Mouse (Mus musculus): ENCODE measurements at regions not wholly inside any gene's neighbourhood (a gene's known extent, or its start where the extent isn't known, plus 50 kb on each side); places are given as distances from the start of the nearest gene placed in this dataset.

DNA sequence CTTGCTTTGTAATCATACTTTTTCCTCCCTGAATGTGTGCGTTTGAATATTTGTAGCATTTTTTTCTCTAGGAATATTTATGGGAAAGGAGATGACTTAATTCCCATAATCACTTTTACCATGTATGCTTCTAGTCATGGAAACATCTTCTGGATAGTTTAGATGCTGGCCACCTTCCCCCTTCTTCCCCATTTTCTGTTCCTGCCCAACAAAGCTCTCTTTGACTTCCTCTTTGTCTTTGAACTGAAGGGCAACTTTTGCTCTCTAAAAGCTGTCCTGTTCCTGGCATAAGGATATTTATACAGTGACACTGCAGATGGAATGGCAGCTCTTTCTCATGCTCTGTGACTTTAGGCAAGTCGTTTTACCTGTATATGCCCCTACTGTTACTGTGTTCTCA lies 370.2 kb upstream of the Pkn2 start:
- no peaks in the 10 kb centered on the region for H3K36me3 ChIP-seq
- H3K27ac ChIP-seq: no peak overlapping the region
- no peaks in the 10 kb centered on the region for H3K4me1 ChIP-seq
- no peak overlapping the region for H3K4me2 ChIP-seq
- H3K27me3 ChIP-seq: no peaks in the 10 kb centered on the region
- no peaks in the 10 kb centered on the region for H3K9me3 ChIP-seq (replicated peaks)
- no peak for ATAC-seq (replicated peaks; ENCODE audit: low FRiP score)
- 76% methylated on average over 2 of the region's 2 CpGs for WGBS
- H3K4me3 ChIP-seq (replicated peaks): no peak overlapping the region
- H3K9ac ChIP-seq: no peak overlapping the region

DNA sequence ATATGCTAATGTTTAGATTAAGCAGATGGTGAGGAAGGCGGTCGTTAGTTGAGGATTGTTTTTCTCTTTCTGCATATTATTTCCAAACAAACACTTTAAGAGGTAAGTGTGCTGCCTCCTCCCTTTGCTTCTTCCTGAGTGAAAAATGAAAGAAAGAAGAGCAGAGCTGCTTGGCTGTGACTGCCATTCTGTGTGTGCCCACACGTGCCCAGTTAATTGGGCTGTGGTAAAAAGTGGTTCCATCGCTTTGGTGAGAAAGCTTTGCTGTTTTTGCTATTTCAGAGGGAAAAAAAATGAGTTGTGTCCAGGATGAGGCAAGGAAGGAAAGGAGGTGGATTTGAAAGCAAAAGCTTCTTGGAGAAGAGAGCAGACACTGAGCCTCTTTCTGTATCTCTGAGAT lies 360.9 kb upstream of the Pkn2 start:
- Histone ChIP-seq H3K4me3 (replicated peaks) (no peak overlapping the region), H3K27me3 (no peaks in the 10 kb centered on the region), H3K27ac (no peak overlapping the region), H3K4me1 (no peaks in the 10 kb centered on the region), H3K9me3 (replicated peaks) (no peaks in the 10 kb centered on the region), H3K4me2 (no peak overlapping the region), H3K9ac (no peak overlapping the region), H3K36me3 (no peaks in the 10 kb centered on the region)
- no peak for ATAC-seq (replicated peaks; ENCODE audit: low FRiP score)
- WGBS: 73% methylated on average over 4 of the region's 4 CpGs

GRCm38 (mm10) chr3:143240545-143241383 lies 359.0 kb upstream of the Pkn2 start:
- WGBS: 73% methylated on average over 7 of the region's 7 CpGs
- Histone ChIP-seq H3K9me3 (replicated peaks) (no peaks in the 10 kb centered on the region), H3K9ac (no peak overlapping the region), H3K4me2 (no peak overlapping the region), H3K4me1 (no peaks in the 10 kb centered on the region), H3K4me3 (replicated peaks) (no peak overlapping the region), H3K36me3 (no peaks in the 10 kb centered on the region), H3K27me3 (no peaks in the 10 kb centered on the region), H3K27ac (no peak overlapping the region)
- ATAC-seq (replicated peaks; ENCODE audit: low FRiP score): no peak

DNA sequence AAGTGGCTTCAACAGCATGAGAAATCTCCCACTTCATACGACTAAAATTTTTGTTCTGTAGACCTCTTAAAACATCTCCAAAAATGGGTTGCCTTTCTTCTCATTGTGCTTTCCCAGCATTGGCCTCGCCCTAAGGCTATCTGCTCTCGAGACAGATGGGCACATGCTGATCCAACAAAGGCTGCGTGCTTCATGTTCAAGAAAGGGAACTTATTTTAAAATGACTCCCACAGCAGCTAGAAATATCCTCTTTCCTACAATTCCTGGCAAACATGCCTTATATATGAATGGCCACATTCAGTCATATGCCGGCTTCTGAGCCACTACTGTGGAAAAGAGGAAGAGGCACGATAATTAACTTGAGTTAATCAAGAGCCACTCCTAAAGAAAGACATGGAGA lies 356.7 kb upstream of the Pkn2 start:
- no peaks in the 10 kb centered on the region for H3K9me3 ChIP-seq (replicated peaks)
- no peak overlapping the region for H3K4me3 ChIP-seq (replicated peaks)
- no peaks in the 10 kb centered on the region for H3K4me1 ChIP-seq
- no peak overlapping the region for H3K4me2 ChIP-seq
- no peak overlapping the region for H3K9ac ChIP-seq
- no peaks in the 10 kb centered on the region for H3K27me3 ChIP-seq
- no peaks in the 10 kb centered on the region for H3K36me3 ChIP-seq
- WGBS: 82% methylated on average over 6 of the region's 6 CpGs
- no peak overlapping the region for H3K27ac ChIP-seq
- no peak for ATAC-seq (replicated peaks; ENCODE audit: low FRiP score)

DNA sequence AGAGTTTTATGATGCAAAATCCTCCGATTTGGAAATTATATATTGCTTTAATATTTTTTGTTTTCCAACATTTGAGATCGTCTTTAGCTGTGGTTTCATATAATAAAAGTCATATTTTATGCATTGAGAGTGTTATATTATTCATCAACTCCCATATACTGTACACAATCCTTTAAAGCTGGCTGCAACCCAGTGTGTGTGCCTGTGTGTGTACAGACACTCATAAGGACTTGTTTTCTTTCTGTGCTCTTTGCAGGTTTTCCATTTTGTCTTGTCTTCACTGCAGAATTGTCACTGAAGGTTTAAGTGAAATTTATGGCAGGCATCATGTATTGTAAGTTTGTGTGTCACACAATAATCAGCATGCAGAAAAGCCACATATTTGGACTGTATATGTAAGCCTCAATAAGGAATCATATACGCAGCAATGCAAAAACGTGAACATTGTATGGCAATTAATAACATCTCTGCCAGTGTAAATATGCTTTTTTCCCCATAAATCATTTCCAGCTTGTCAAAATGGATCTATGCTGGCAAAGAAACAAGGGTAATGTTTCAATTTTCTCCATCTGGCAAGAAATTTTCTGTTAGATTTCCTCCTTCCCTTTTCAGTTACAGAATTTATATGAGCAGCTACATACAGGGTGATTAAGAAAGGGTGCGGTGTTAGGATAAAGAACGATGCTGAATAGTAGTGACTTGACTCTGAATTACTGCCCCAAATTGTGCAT lies 342.4 kb upstream of the Pkn2 start:
- 75% methylated on average over 6 of the region's 6 CpGs for WGBS

DNA sequence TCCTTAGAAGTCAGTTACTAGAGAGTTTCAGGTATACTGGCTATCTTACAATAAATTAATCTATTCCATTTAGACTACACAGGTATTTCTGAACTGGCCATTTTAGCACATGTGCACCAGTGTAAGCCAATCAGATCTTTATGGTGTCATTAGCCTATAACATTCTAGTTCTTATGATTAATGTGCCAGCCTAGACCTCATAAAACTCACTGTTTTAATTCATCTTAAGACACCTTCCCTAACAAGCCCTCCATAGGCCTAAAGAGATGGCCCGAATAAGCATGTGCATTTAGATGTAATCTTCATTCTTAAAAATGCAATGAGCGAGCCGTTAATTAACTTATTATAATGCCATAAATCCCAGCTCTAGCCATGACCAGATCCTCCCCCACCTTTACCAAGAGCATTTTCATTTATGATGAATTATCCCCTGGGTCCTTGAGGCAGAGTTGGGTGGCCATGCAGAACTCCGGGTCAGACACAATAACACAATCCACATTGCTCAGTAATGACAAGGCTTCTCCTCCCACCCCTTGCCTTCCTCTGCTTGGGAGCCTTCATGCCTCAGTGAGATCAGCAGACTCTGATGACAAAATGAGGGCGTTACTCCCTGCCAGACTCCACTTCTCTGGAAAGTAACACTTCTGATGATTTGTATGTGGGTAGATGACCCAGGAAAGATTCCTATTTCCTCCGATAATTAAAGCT lies 311.6 kb upstream of the Pkn2 start:
- no peak overlapping the region for H3K4me3 ChIP-seq (replicated peaks)
- peak overlapping the region; percentile 7; the same call in 1 of the 2 replicates for H3K27ac ChIP-seq
- H3K9ac ChIP-seq: no peak overlapping the region
- H3K4me2 ChIP-seq: no peak overlapping the region
- H3K27me3 ChIP-seq: no peaks in the 10 kb centered on the region
- no peaks in the 10 kb centered on the region for H3K36me3 ChIP-seq
- WGBS: 23% methylated on average over 6 of the region's 6 CpGs
- ATAC-seq (replicated peaks; ENCODE audit: low FRiP score): peak; percentile 97
- no peaks in the 10 kb centered on the region for H3K9me3 ChIP-seq (replicated peaks)
- peaks cover 5% of the 10 kb centered on the region; the same call in 1 of the 2 replicates for H3K4me1 ChIP-seq

More for the DNA sequence above, 342.4 kb upstream of the Pkn2 start:
- no peaks in the 10 kb centered on the region for H3K4me1 ChIP-seq
- no peaks in the 10 kb centered on the region for H3K9me3 ChIP-seq (replicated peaks)
- H3K4me3 ChIP-seq (replicated peaks): no peak overlapping the region
- H3K4me2 ChIP-seq: no peak overlapping the region
- no peaks in the 10 kb centered on the region for H3K27me3 ChIP-seq
- H3K27ac ChIP-seq: no peak overlapping the region
- no peak overlapping the region for H3K9ac ChIP-seq
- ATAC-seq (replicated peaks; ENCODE audit: low FRiP score): no peak
- H3K36me3 ChIP-seq: no peaks in the 10 kb centered on the region

- Histone ChIP-seq H3K4me3 (replicated peaks) (no peak overlapping the region), H3K4me1 (peaks cover 5% of the 10 kb centered on the region; the same call in 1 of the 2 replicates), H3K27me3 (no peaks in the 10 kb centered on the region), H3K9ac (no peak overlapping the region), H3K9me3 (replicated peaks) (no peaks in the 10 kb centered on the region), H3K27ac (no peak overlapping the region), H3K36me3 (no peaks in the 10 kb centered on the region), H3K4me2 (no peak overlapping the region)
- 9% methylated on average over 7 of the region's 7 CpGs for WGBS
- ATAC-seq (replicated peaks; ENCODE audit: low FRiP score): no peak
These were observed 307.1 kb upstream of the Pkn2 start for GRCm38 (mm10) chr3:143188931-143189330.

DNA sequence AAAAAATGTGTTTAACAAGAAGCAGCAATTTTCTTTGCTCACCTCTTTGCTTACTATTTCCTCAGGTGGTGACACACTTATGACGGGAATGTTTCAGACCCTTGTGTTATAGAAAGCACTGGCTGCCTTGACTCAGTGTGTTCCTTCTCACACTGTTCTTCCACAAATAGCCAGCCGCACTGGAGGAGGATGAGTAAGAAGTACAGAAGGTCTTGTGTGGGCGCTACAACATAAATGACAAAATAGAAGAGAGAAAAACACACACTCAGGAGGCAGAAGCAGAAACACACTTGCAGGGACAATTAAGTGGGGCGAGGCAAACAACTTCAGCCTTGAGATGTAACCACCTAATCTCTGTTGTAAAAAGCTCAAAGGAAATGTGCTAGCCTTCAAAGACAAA lies 292.2 kb upstream of the Pkn2 start:
- H3K4me2 ChIP-seq: no peak overlapping the region
- H3K9ac ChIP-seq: no peak overlapping the region
- WGBS: 74% methylated on average over 4 of the region's 4 CpGs
- H3K27me3 ChIP-seq: no peaks in the 10 kb centered on the region
- no peak for ATAC-seq (replicated peaks; ENCODE audit: low FRiP score)
- no peak overlapping the region for H3K27ac ChIP-seq
- H3K4me1 ChIP-seq: no peaks in the 10 kb centered on the region
- H3K4me3 ChIP-seq (replicated peaks): no peak overlapping the region
- H3K36me3 ChIP-seq: no peaks in the 10 kb centered on the region
- no peaks in the 10 kb centered on the region for H3K9me3 ChIP-seq (replicated peaks)

DNA sequence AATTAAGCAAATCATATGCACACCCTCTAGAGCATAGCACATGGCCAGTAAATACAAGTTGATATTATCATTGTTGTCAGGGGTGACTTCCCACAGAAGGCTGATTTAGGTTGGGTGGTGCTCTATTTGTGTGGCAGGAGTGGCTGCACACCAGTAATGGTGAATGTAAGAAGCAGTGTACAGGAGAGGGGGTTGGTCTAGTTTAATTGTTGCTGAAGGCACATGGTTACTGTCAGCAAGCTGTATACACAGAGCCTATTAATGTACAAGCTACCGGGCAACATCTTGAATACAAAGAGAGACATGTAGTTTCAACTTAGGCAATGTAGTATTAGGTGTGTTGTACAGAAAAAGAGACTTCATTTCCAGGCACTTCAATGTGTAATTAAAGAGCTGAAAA lies 280.6 kb upstream of the Pkn2 start:
- no peaks in the 10 kb centered on the region for H3K4me1 ChIP-seq
- no peaks in the 10 kb centered on the region for H3K27me3 ChIP-seq
- H3K4me3 ChIP-seq (replicated peaks): no peak overlapping the region
- 66% methylated on average over 1 of the region's 1 CpGs for WGBS
- no peaks in the 10 kb centered on the region for H3K9me3 ChIP-seq (replicated peaks)
- H3K27ac ChIP-seq: no peak overlapping the region
- no peak overlapping the region for H3K9ac ChIP-seq
- H3K4me2 ChIP-seq: no peak overlapping the region
- ATAC-seq (replicated peaks; ENCODE audit: low FRiP score): 0 out of 2 replicates have a peak, but pooled peaks have one; percentile 56
- no peaks in the 10 kb centered on the region for H3K36me3 ChIP-seq

GRCm38 (mm10) chr3:143161993-143162392 lies 280.2 kb upstream of the Pkn2 start:
- Histone ChIP-seq H3K9me3 (replicated peaks) (no peaks in the 10 kb centered on the region), H3K27ac (no peak overlapping the region), H3K27me3 (no peaks in the 10 kb centered on the region), H3K36me3 (no peaks in the 10 kb centered on the region), H3K4me1 (no peaks in the 10 kb centered on the region), H3K4me3 (replicated peaks) (no peak overlapping the region), H3K4me2 (no peak overlapping the region), H3K9ac (no peak overlapping the region)
- peak; percentile 62; the same call in 1 of the 2 replicates for ATAC-seq (replicated peaks; ENCODE audit: low FRiP score)
- WGBS: 84% methylated on average over 6 of the region's 6 CpGs

DNA sequence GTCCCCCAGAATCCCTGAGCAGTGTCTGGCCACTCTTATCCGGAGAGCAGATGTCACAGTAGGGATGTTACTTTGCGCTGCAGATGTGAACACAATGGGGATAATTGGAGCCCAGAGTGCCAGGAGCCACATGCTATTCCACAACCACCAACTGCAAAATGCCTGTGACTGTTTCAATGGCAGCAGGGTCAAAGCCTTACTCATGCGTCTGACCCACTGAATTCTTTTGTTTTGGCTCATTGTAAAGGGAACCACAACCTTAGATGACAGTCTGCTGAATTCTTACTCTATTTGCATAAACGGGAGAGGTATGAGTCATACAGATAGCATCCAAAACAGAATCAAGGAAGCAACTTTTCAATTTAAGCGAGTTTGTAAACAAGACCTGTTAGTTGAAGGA lies 276.8 kb upstream of the Pkn2 start:
- Histone ChIP-seq H3K4me2 (no peak overlapping the region), H3K27ac (no peak overlapping the region), H3K36me3 (no peaks in the 10 kb centered on the region), H3K4me3 (replicated peaks) (no peak overlapping the region), H3K27me3 (no peaks in the 10 kb centered on the region), H3K9ac (no peak overlapping the region), H3K9me3 (replicated peaks) (no peaks in the 10 kb centered on the region), H3K4me1 (no peaks in the 10 kb centered on the region)
- no peak for ATAC-seq (replicated peaks; ENCODE audit: low FRiP score)
- 65% methylated on average over 5 of the region's 5 CpGs for WGBS
